8 mouse cellular contexts compared by ENCODE assay signal in genomic region chr6:14901183-14901970, GRCm38 (mm10). TPM values are rescaled to one million over a fixed set of nuclear protein-coding genes. Genes with fewer than 3 reads are reported as not detected.
A peak's percentile ranks its signal among the peaks of the same experiment; 100 is the strongest.
DNase-seq lines count a peak whose midpoint lies in the region; ATAC-seq and TF ChIP-seq lines count a peak whose summit lies in the region.

Foxp2 (plus strand) TSS chr6:14901349.

- no peak for TF ChIP-seq POLR2A in liver, adult 2 months (IDR thresholded peaks at IDR 0.05; ENCODE audit: extremely low read depth, insufficient read depth, low read length)

- no peaks in the 10 kb centered on the region for H3K9me3 ChIP-seq in hindbrain, embryonic 16.5 days (ENCODE audit: control insufficient read depth, low read length)

- intact Hi-C loops in gastrocnemius, adult 2 months (cut with DNase I), result no loop called here

- H3K4me3 ChIP-seq in brown adipose tissue, adult 24 weeks (ENCODE audit: insufficient read depth, low read depth, low read length), result peak within 1 kb of the TSS; percentile 64
- H3K4me3 ChIP-seq in gastrocnemius, adult 2 months, result peak within 1 kb of the TSS; percentile 79
- H3K4me3 ChIP-seq in hindbrain, embryonic 16.5 days (ENCODE audit: low read length), result peak within 1 kb of the TSS; percentile 80
- H3K4me3 ChIP-seq in liver, adult 2 months (ENCODE audit: insufficient read depth, low read depth, low read length), result peak within 1 kb of the TSS; percentile 86

- H3K27ac ChIP-seq in brown adipose tissue, adult 24 weeks (replicated peaks; ENCODE audit: low read depth, low read length), result no peak within 1 kb of the TSS
- H3K27ac ChIP-seq in gastrocnemius, adult 2 months, result peak within 1 kb of the TSS; percentile 68
- H3K27ac ChIP-seq in hindbrain, embryonic 16.5 days (ENCODE audit: low read depth, low read length), result peak within 1 kb of the TSS; percentile 57
- H3K27ac ChIP-seq in liver, adult 2 months (replicated peaks; ENCODE audit: insufficient read depth, low read depth, low read length), result no peak within 1 kb of the TSS

- H3K27me3 ChIP-seq in hindbrain, embryonic 16.5 days (replicated peaks; ENCODE audit: control insufficient read depth, insufficient read depth, low read length), result peaks cover 3% of the 10 kb centered on the region
- H3K27me3 ChIP-seq in liver, adult 2 months (ENCODE audit: control insufficient read depth, insufficient read depth, low read length), result peaks cover 12% of the 10 kb centered on the region; the same call in 1 of the 2 replicates

- ATAC-seq in hindbrain, embryonic 16.5 days, result peak; percentile 85

- TF ChIP-seq CTCF in gastrocnemius, adult 2 months (IDR thresholded peaks at IDR 0.05), result no peak
- TF ChIP-seq CTCF in liver, adult 2 months (IDR thresholded peaks at IDR 0.05; ENCODE audit: low read depth, low read length), result no peak

- peak within 1 kb of the TSS; percentile 99 for H3K4me2 ChIP-seq in hindbrain, embryonic 16.5 days (ENCODE audit: low read length)

- H3K36me3 ChIP-seq in hindbrain, embryonic 16.5 days (ENCODE audit: control insufficient read depth, insufficient read depth, low read length), result no peaks in the 10 kb centered on the region
- no peaks in the 10 kb centered on the region for H3K36me3 ChIP-seq in liver, adult 2 months (ENCODE audit: control insufficient read depth, insufficient read depth, low read length)

- peak within 1 kb of the TSS; percentile 78 for H3K9ac ChIP-seq in hindbrain, embryonic 16.5 days (ENCODE audit: low read depth, low read length)
- H3K9ac ChIP-seq in liver, adult 2 months (ENCODE audit: low read depth, low read length), result peak within 1 kb of the TSS; percentile 76

- whole genome bisulfite sequencing in hindbrain, embryonic 16.5 days, result under 1% methylated on average over 77 of the region's 80 CpGs
- under 1% methylated on average over 80 of the region's 80 CpGs for WGBS in liver, adult 2 months

- no peaks in the 10 kb centered on the region for H3K79me2 ChIP-seq in liver, adult 2 months (ENCODE audit: control insufficient read depth, insufficient read depth, low read length)

- DNase-seq in lung, adult 18-20 months, result peak; percentile 32 to 42
- no peak for DNase-seq in lung, postnatal 25 days (ENCODE audit: low spot score)
- peak; percentile 61 for DNase-seq in gastrocnemius, adult 2 months
- DNase-seq in liver, adult 2 months (ENCODE audit: extremely low read depth, low read depth, low spot score), result no peak
- peak; percentile 2 to 6 for DNase-seq in natural killer cell, adult 2 months (ENCODE audit: low spot score in 2 of 2)
- peak; percentile 47 to 67 for DNase-seq in urinary bladder, postnatal 4 days (ENCODE audit: low spot score in 2 of 2)

- H3K4me1 ChIP-seq in brown adipose tissue, adult 24 weeks (ENCODE audit: control insufficient read depth, insufficient read depth, insufficient read length, low read length), result no peaks in the 10 kb centered on the region
- peaks cover 19% of the 10 kb centered on the region for H3K4me1 ChIP-seq in hindbrain, embryonic 16.5 days (ENCODE audit: control insufficient read depth, insufficient read depth, low read depth, low read length)
- H3K4me1 ChIP-seq in liver, adult 2 months (ENCODE audit: control insufficient read depth, insufficient read depth, low read length), result peaks cover 6% of the 10 kb centered on the region; the same call in 1 of the 2 replicates

RNA-seq across cellular contexts. Expression of gene Foxp2, which starts in this region (rescaled TPM):
- polyA plus RNA-seq in brown adipose tissue, adult 24 weeks (2012; ENCODE audit: insufficient read depth, insufficient read length, missing spikeins), result 2.1 and 2.2 TPM in 2 replicates
- total RNA-seq in gastrocnemius, adult 2 months (2021), result 1 to 10 TPM; 1.4 to 2.8 TPM
- polyA plus RNA-seq in hindbrain, embryonic 16.5 days (2015; fragmentation: Nextera tagmentation; extraction: Ambion mirVana), result 35.3 and 50.1 TPM in 2 replicates
- 6.5 and 7.8 TPM in 2 replicates for total RNA-seq in liver, adult 2 months (2014; rRNA removed)
- polyA plus RNA-seq in liver, adult 2 months (2012; rRNA removed), result 1.4 and 1.5 TPM in 2 replicates

Comparison
In these comparisons a context has a peak if more than half of its experiments do, and no peak if none do; other contexts are left out.
1. RNA of gene Foxp2 (polyA plus RNA-seq): 35.3 to 50.1 TPM in hindbrain, embryonic 16.5 days; 2.1 to 2.2 TPM in brown adipose tissue, adult 24 weeks and 1.4 to 1.5 TPM in liver, adult 2 months; every median in the first group is over 10 times any median in the second.
2. DNase-seq: peak in lung, adult 18-20 months (2 of 2), gastrocnemius, adult 2 months (single experiment), natural killer cell, adult 2 months (2 of 2) and urinary bladder, postnatal 4 days (2 of 2); none in lung, postnatal 25 days (single experiment) and liver, adult 2 months (single experiment).
3. H3K27ac ChIP-seq: peak in gastrocnemius, adult 2 months (single experiment) and hindbrain, embryonic 16.5 days (single experiment); none in brown adipose tissue, adult 24 weeks (single experiment) and liver, adult 2 months (single experiment).
4. Peak in every context shown above with its lines, with median percentiles within 50 percentile points of each other: H3K4me3 ChIP-seq.